Mouse (Mus musculus) embryonic facial prominence, embryonic 13.5 days (tissue): ENCODE results near the gene Ppp1r18. TPM values are rescaled to one million over a fixed set of nuclear protein-coding genes. Genes with fewer than 3 reads are reported as not detected.
"Not testable (repeated sequence)": the region's sequence is repeated elsewhere in the genome, so short reads cannot be mapped to it uniquely, and the experiment has no call there.

Experiments
- ATAC-seq: fragments of 200-750 bp; cut with Nextera tagmentation; 2 replicates; pipeline ENCODE4 v1.8.0; 2017; ENCODE audit warnings: low read depth; ENCODE audit not compliant: insufficient number of reproducible peaks, insufficient read depth, low FRiP score, low TSS enrichment
- H3K27ac ChIP-seq: fragments of 300-500 bp; sonication (generic); 2 replicates; pipeline ENCODE4 v1.5.1; 2015; ENCODE audit warnings: moderate library complexity, mild to moderate bottlenecking, inconsistent platforms
- H3K27me3 ChIP-seq: fragments of 300-500 bp; sonication (generic); 2 replicates; pipeline ENCODE4 v1.6.1; 2015; ENCODE audit warnings: mild to moderate bottlenecking, inconsistent platforms
- H3K36me3 ChIP-seq: fragments of 300-500 bp; sonication (generic); 2 replicates; pipeline ENCODE4 v1.6.1; 2015; ENCODE audit warnings: mild to moderate bottlenecking, inconsistent platforms
- H3K4me1 ChIP-seq: fragments of 300-500 bp; sonication (generic); 2 replicates; pipeline ENCODE4 v1.6.1; 2015; ENCODE audit warnings: inconsistent platforms
- H3K4me2 ChIP-seq: fragments of 300-500 bp; sonication (generic); 2 replicates; pipeline ENCODE4 v1.6.1; 2015; ENCODE audit warnings: moderate library complexity, mild to moderate bottlenecking, inconsistent platforms
- H3K4me3 ChIP-seq: fragments of 300-500 bp; sonication (generic); 2 replicates; pipeline ENCODE4 v1.5.1; 2015; ENCODE audit warnings: mild to moderate bottlenecking, inconsistent platforms
- H3K9ac ChIP-seq: fragments of 300-500 bp; sonication (generic); 2 replicates; pipeline ENCODE4 v1.6.1; 2015; ENCODE audit warnings: mild to moderate bottlenecking, inconsistent platforms
- H3K9me3 ChIP-seq: fragments of 300-500 bp; sonication (generic); 2 replicates; pipeline ENCODE4 v1.6.1; 2016; ENCODE audit warnings: inconsistent platforms
- WGBS: fragments of 180-500 bp; shearing (Covaris S2); methylation state at CpG from one replicate; pipeline ENCODE4 v1.1.7; 2015; ENCODE audit warnings: mixed read lengths; 5-methylcytosine and 5-hydroxymethylcytosine counted together
- polyA plus RNA-seq: library from polyadenylated mRNA; unstranded; fragments of >200 nt; fragmentation: Nextera tagmentation; extraction: Ambion mirVana; gene quantifications from 2 replicates; pipeline ENCODE4 v1.2.1, GENCODE M21; 2015

Ppp1r18 gene
- polyA plus RNA-seq, 1 experiment from 2014 or later: 25.4 TPM

DNA sequence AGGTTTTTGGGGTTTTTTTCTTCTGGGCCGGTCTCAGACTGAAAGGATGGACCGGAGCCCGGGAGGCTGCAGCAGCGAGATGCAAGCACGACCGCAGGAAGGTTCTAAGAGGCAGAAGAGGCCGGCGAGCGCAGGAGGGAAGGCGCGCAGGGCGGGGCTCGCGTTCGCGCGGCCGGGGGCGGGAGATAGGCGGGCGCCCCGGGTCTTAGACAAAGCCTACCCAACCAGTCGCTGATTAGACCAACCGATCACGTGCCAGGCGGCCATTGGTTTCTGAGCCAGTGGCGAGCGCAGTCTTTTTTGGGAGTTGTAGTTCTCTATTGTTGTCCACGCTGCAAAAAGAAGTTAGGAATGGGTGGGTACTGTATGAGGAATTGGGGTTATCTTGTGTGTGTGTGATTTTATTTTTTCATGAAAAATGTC lies 27.3 kb upstream of the Ppp1r18 start, which contains the start of gene Tubb5:
Tubb5 (minus strand) TSS at position 185 of the 423 bp plus-strand sequence.
- H3K9ac ChIP-seq: peak within 1 kb of the TSS; percentile 99
- WGBS: under 1% methylated on average over 29 of the region's 29 CpGs
- no peaks in the 10 kb centered on the region for H3K9me3 ChIP-seq
- peak within 1 kb of the TSS; percentile 98 for H3K27ac ChIP-seq
- peak within 1 kb of the TSS; percentile 86 for H3K4me3 ChIP-seq
- no peaks in the 10 kb centered on the region for H3K27me3 ChIP-seq
- H3K36me3 ChIP-seq: peaks cover 38% of the 10 kb centered on the region
- peak within 1 kb of the TSS; percentile 90 for H3K4me2 ChIP-seq
- peaks cover 44% of the 10 kb centered on the region for H3K4me1 ChIP-seq
- ATAC-seq: peak; percentile 83

DNA sequence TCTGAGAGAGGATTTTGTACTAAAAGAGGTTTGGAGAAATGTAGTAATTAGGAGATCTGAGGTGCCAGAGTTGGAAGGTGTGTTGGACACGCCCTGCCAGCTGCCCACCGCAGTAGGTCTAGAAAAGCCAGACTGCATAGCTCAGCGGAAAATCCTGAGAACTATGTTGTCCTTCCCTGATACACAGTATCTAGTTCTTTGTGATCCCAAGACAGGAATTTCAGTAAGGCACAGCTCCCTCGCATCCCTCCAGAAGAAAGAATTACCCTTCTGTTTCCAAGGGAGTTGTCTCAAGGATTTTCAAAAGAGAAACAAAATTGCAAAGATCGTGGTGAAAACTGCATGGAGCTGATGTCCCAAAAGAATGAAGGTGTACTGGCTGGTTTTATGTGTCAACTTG lies 26.8 kb upstream of the Ppp1r18 start:
- WGBS: 0% methylated on average over 5 of the region's 5 CpGs
- H3K27me3 ChIP-seq: no peaks in the 10 kb centered on the region
- peak overlapping the region; percentile 86 for H3K4me3 ChIP-seq
- H3K4me2 ChIP-seq: peak overlapping the region; percentile 64
- peak overlapping the region; percentile 99 for H3K9ac ChIP-seq
- H3K27ac ChIP-seq: peak overlapping the region; percentile 98
- peaks cover 44% of the 10 kb centered on the region for H3K4me1 ChIP-seq
- peaks cover 34% of the 10 kb centered on the region for H3K36me3 ChIP-seq
- H3K9me3 ChIP-seq: no peaks in the 10 kb centered on the region
- ATAC-seq: no peak

DNA sequence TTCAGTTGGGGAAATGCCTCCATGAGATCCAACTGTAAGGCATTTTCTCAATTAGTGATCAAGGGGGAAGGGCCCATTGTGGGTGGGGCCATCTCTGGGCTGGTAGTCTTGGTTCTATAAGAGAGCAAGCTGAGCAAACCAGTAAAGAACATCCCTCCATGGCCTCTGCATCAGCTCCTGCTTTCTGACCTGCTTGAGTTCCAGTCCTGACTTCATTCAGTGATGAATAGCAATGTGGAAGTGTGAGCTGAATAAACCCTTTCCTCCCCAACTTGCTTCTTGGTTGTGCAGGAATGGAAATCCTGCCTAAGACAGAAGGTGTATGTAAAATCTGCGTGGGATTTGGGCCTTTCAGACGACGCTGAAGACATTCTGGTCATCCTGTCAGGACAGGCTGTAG lies 26.4 kb upstream of the Ppp1r18 start:
- Histone ChIP-seq H3K4me1 (peaks cover 41% of the 10 kb centered on the region), H3K27ac (peak overlapping the region; percentile 98), H3K9ac (peak overlapping the region; percentile 99), H3K4me2 (peak overlapping the region; percentile 64), H3K4me3 (peak overlapping the region; percentile 86), H3K36me3 (peaks cover 29% of the 10 kb centered on the region)
- WGBS: 42% methylated on average over 3 of the region's 3 CpGs
- not testable (repeated sequence) for H3K27me3 ChIP-seq, ATAC-seq, H3K9me3 ChIP-seq

GRCm38 (mm10) chr17:35840561-35840960 lies 24.8 kb upstream of the Ppp1r18 start:
- 56% methylated on average over 14 of the region's 14 CpGs for WGBS
- Histone ChIP-seq H3K27me3 (no peaks in the 10 kb centered on the region), H3K36me3 (peaks cover 27% of the 10 kb centered on the region), H3K4me3 (peak overlapping the region; percentile 59), H3K9ac (peak overlapping the region; percentile 64), H3K4me1 (peaks cover 26% of the 10 kb centered on the region), H3K27ac (peak overlapping the region; percentile 65), H3K4me2 (peak overlapping the region; percentile 72), H3K9me3 (no peaks in the 10 kb centered on the region)
- ATAC-seq: no peak

DNA sequence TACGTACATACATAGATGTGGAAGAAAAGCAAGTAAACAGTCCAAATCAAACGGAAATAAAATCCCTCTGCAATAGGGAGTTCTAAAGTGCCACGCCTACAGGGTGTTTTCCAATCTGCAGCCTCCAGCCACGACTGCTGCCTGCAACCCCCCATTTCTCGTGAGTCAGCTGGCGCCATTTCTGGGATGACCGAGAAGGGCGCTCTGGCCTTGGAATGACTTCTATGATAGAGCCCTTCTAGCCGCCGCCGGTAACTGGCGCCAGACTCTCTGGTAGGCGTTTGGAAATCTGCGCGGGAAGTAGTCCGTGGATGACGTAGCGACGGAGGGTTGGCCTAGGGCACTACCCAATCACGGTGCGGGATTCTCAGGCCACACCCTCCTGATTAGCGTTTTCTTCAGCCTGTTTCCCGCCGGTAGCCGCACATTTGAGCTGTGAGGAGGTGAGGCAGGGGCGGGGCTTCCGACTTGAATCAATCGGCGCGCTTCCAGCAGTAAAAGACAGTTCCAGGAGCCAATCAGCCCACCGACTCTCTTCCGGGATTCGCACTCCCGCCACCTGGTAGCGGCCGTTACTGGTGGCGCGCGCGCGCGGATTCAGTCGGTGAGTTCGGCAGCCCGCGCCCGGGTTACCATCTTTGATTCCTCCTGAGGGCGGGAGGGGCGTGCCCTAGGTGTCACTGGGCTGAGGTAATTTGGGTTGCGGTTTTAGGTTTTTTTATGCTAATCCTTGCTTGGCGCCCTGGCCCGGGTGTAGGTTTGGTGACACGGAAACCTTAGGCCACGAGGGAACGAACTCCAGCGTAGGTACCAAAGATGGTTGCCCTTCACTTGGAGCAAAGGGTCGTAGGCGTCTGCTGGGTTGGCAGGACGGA lies 24.1 kb upstream of the Ppp1r18 start, which contains the start of gene Mdc1:
Mdc1 (plus strand) TSS at position 440 of the 875 bp plus-strand sequence.
- H3K4me3 ChIP-seq: peak within 1 kb of the TSS; percentile 59
- no peaks in the 10 kb centered on the region for H3K9me3 ChIP-seq
- peaks cover 19% of the 10 kb centered on the region for H3K4me1 ChIP-seq
- peak within 1 kb of the TSS; percentile 87 for H3K27ac ChIP-seq
- peak within 1 kb of the TSS; percentile 72 for H3K4me2 ChIP-seq
- ATAC-seq: peak; percentile 87
- H3K27me3 ChIP-seq: no peaks in the 10 kb centered on the region
- under 1% methylated on average over 59 of the region's 59 CpGs for WGBS
- peaks cover 27% of the 10 kb centered on the region for H3K36me3 ChIP-seq
- H3K9ac ChIP-seq: peak within 1 kb of the TSS; percentile 77

DNA sequence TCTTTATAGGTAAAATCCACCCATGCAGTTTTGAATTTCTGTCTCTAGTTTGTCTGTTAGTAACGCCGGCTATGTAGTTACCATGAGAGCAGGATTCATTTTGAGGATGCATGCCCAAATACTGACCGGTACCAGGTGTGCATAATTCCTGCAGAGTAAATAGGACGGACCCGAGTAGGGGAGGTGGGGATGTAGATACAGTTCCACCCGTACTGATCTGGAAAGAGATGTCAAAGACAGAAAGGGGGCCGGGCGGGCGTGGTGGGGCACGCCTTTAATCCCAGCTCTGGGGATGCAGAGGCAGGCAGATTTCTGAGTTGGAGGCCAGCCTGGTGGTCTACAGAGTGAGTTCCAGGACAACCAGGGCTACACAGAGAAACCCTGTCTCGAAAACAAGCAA lies 23.4 kb upstream of the Ppp1r18 start:
- H3K27me3 ChIP-seq: no peaks in the 10 kb centered on the region
- H3K4me3 ChIP-seq: peak overlapping the region; percentile 59
- H3K4me1 ChIP-seq: peaks cover 17% of the 10 kb centered on the region
- peaks cover 27% of the 10 kb centered on the region for H3K36me3 ChIP-seq
- WGBS: 18% methylated on average over 11 of the region's 11 CpGs
- peak overlapping the region; percentile 72 for H3K4me2 ChIP-seq
- peak overlapping the region; percentile 87 for H3K27ac ChIP-seq
- H3K9me3 ChIP-seq: no peaks in the 10 kb centered on the region
- no peak for ATAC-seq
- H3K9ac ChIP-seq: peak overlapping the region; percentile 77

DNA sequence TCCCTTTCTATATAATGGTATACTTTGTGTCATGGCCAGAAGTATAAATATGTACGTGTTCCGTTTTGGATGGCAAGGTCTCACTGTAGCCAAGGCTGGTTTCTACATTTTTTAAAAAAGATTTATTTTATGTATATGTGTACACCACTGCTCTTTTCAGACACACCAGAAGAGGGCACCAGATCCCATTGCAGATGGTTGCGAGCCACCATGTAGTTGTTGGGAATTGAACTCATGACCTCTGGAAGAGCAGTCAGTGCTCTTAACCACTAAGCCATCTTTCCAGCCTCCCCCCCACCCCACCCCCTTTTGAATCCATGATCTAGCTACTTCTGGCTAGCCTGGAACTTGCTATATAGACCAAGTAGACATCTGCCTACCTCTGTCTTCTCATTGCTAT lies 21.9 kb upstream of the Ppp1r18 start:
- no peak for ATAC-seq
- H3K9me3 ChIP-seq: no peaks in the 10 kb centered on the region
- no peak overlapping the region for H3K4me2 ChIP-seq
- no peak overlapping the region for H3K9ac ChIP-seq
- peaks cover 17% of the 10 kb centered on the region for H3K4me1 ChIP-seq
- H3K27me3 ChIP-seq: no peaks in the 10 kb centered on the region
- H3K27ac ChIP-seq: no peak overlapping the region
- 93% methylated on average over 3 of the region's 3 CpGs for WGBS
- peaks cover 43% of the 10 kb centered on the region for H3K36me3 ChIP-seq
- H3K4me3 ChIP-seq: no peak overlapping the region

GRCm38 (mm10) chr17:35848112-35848511 lies 17.3 kb upstream of the Ppp1r18 start:
- Histone ChIP-seq H3K36me3 (peaks cover 85% of the 10 kb centered on the region), H3K4me1 (no peaks in the 10 kb centered on the region), H3K4me3 (no peak overlapping the region), H3K27ac (no peak overlapping the region), H3K4me2 (no peak overlapping the region), H3K9ac (0 out of 2 replicates have a peak overlapping the region, but pooled peaks have one; percentile 52), H3K9me3 (no peaks in the 10 kb centered on the region), H3K27me3 (no peaks in the 10 kb centered on the region)
- ATAC-seq: no peak
- 69% methylated on average over 1 of the region's 1 CpGs for WGBS

- peaks cover 88% of the 10 kb centered on the region for H3K36me3 ChIP-seq
- no peaks in the 10 kb centered on the region for H3K9me3 ChIP-seq
- H3K27ac ChIP-seq: no peak overlapping the region
- whole genome bisulfite sequencing: 86% methylated on average over 3 of the region's 3 CpGs
- ATAC-seq: no peak
- H3K4me1 ChIP-seq: no peaks in the 10 kb centered on the region
- H3K27me3 ChIP-seq: no peaks in the 10 kb centered on the region
- H3K4me2 ChIP-seq: no peak overlapping the region
- no peak overlapping the region for H3K9ac ChIP-seq
- no peak overlapping the region for H3K4me3 ChIP-seq
These were observed 14.4 kb upstream of the Ppp1r18 start for GRCm38 (mm10) chr17:35850974-35851373.

GRCm38 (mm10) chr17:35859371-35859770 lies 6.0 kb upstream of the Ppp1r18 start:
- no peak overlapping the region for H3K4me3 ChIP-seq
- WGBS: 89% methylated on average over 1 of the region's 1 CpGs
- peaks cover 39% of the 10 kb centered on the region for H3K36me3 ChIP-seq
- no peak for ATAC-seq
- no peak overlapping the region for H3K9ac ChIP-seq
- H3K9me3 ChIP-seq: no peaks in the 10 kb centered on the region
- H3K27me3 ChIP-seq: no peaks in the 10 kb centered on the region
- H3K4me1 ChIP-seq: peaks cover 11% of the 10 kb centered on the region
- H3K27ac ChIP-seq: no peak overlapping the region
- H3K4me2 ChIP-seq: no peak overlapping the region

- no peak overlapping the region for H3K4me2 ChIP-seq
- H3K4me3 ChIP-seq: no peak overlapping the region
- 68% methylated on average over 2 of the region's 2 CpGs for WGBS
- no peak for ATAC-seq
- peaks cover 16% of the 10 kb centered on the region for H3K4me1 ChIP-seq
- H3K27ac ChIP-seq: no peak overlapping the region
- no peak overlapping the region for H3K9ac ChIP-seq
- no peaks in the 10 kb centered on the region for H3K9me3 ChIP-seq
- H3K27me3 ChIP-seq: no peaks in the 10 kb centered on the region
- peaks cover 34% of the 10 kb centered on the region for H3K36me3 ChIP-seq
These were observed 5.6 kb upstream of the Ppp1r18 start for GRCm38 (mm10) chr17:35859835-35860234.

GRCm38 (mm10) chr17:35860831-35861197 lies 4.6 kb upstream of the Ppp1r18 start:
- Histone ChIP-seq H3K4me3 (peak overlapping the region; percentile 75), H3K27ac (peak overlapping the region; percentile 96), H3K4me1 (peaks cover 20% of the 10 kb centered on the region), H3K36me3 (peaks cover 31% of the 10 kb centered on the region), H3K9me3 (no peaks in the 10 kb centered on the region), H3K9ac (peak overlapping the region; percentile 79), H3K4me2 (peak overlapping the region; percentile 71), H3K27me3 (no peaks in the 10 kb centered on the region)
- no peak for ATAC-seq
- WGBS: 3% methylated on average over 12 of the region's 12 CpGs
